Mouse (Mus musculus) limb, embryonic 10.5 days (tissue): ENCODE data around the gene Eea1. TPM values are rescaled to one million over a fixed set of nuclear protein-coding genes. Genes with fewer than 3 reads are reported as not detected.

Experiments
- DNase-seq: peaks from one replicate; pipeline ENCODE4 v3.0.0-alpha.2; 2017; ENCODE audit warnings: low spot score
- H3K27ac ChIP-seq: fragments of 300-500 bp; sonication (generic); 2 replicates; pipeline ENCODE4 v1.5.1; 2016; ENCODE audit warnings: mild to moderate bottlenecking
- H3K27me3 ChIP-seq: fragments of 300-500 bp; sonication (generic); 2 replicates; pipeline ENCODE4 v1.6.1; 2016; ENCODE audit warnings: low read depth, mild to moderate bottlenecking; ENCODE audit not compliant: poor library complexity, severe bottlenecking
- H3K36me3 ChIP-seq: fragments of 300-500 bp; sonication (generic); 2 replicates; pipeline ENCODE4 v1.6.1; 2016; ENCODE audit warnings: mild to moderate bottlenecking, moderate library complexity
- H3K4me1 ChIP-seq: fragments of 300-500 bp; sonication (generic); 2 replicates; pipeline ENCODE4 v1.6.1; 2016
- H3K4me3 ChIP-seq: fragments of 300-500 bp; sonication (generic); 2 replicates; pipeline ENCODE4 v1.5.1; 2016; ENCODE audit warnings: mild to moderate bottlenecking, moderate library complexity
- H3K9me3 ChIP-seq: fragments of 300-500 bp; sonication (generic); replicated peaks from 2 replicates; pipeline ENCODE4 v1.6.1; 2016; ENCODE audit warnings: mild to moderate bottlenecking
- WGBS: fragments of 180-500 bp; shearing (Covaris S2); methylation state at CpG from one replicate; pipeline ENCODE4 v1.1.7; 2016; 5-methylcytosine and 5-hydroxymethylcytosine counted together
- polyA plus RNA-seq: library from polyadenylated mRNA; unstranded; fragments of >200 nt; fragmentation: Nextera tagmentation; extraction: Ambion mirVana; gene quantifications from 2 replicates; pipeline ENCODE4 v1.2.1, GENCODE M21; 2016

Eea1 gene
- polyA plus RNA-seq, 1 experiment from 2014 or later: 6.1 TPM

DNA sequence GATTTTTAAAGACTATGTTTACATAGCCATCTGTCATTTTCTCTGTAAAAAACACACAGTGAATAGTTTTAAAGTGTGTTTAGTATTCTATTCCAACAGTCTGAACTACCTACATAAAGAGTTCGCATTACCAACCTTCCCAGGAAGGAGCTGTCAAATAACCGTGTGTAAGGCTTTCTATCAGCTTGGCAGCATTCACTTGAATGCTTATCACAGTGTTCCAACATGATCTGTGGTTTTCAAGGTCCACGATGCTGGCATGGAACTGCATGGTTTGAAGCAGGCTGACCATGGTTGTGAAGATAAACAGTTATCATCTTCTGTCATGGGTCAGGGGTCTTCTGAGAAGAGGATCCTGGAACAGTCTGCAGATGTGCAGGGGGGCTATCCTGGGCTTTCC lies 141.8 kb downstream of the Eea1 start:
- 87% methylated on average over 3 of the region's 3 CpGs for WGBS
- no peaks in the 10 kb centered on the region for H3K9me3 ChIP-seq
- no peak overlapping the region for H3K27ac ChIP-seq
- no peaks in the 10 kb centered on the region for H3K4me1 ChIP-seq
- H3K4me3 ChIP-seq: no peak overlapping the region
- no peak for DNase-seq
- no peaks in the 10 kb centered on the region for H3K27me3 ChIP-seq
- H3K36me3 ChIP-seq: no peaks in the 10 kb centered on the region

DNA sequence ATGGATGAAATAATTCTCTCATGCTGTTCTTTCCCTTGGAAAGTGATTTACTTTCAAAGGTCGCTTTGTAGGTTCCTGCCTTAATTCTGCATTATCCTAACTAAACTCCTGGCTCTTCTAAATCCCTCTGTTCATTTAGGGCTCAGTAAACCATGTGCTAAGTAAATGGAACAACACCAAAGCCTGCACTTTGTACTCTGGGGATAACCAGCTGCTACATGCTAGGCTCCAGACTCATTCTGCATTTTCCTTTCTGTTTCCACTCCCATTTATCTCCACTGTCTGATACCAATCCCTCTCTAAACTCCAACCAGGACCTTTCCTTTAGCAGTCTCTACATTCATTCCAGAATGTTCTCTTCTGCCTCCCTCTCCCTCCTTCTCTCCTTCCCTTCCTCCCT lies 149.3 kb downstream of the Eea1 start:
- no peaks in the 10 kb centered on the region for H3K27me3 ChIP-seq
- WGBS: 78% methylated on average over 1 of the region's 1 CpGs
- no peaks in the 10 kb centered on the region for H3K9me3 ChIP-seq
- H3K36me3 ChIP-seq: no peaks in the 10 kb centered on the region
- no peak overlapping the region for H3K27ac ChIP-seq
- H3K4me1 ChIP-seq: no peaks in the 10 kb centered on the region
- no peak overlapping the region for H3K4me3 ChIP-seq
- DNase-seq: no peak

DNA sequence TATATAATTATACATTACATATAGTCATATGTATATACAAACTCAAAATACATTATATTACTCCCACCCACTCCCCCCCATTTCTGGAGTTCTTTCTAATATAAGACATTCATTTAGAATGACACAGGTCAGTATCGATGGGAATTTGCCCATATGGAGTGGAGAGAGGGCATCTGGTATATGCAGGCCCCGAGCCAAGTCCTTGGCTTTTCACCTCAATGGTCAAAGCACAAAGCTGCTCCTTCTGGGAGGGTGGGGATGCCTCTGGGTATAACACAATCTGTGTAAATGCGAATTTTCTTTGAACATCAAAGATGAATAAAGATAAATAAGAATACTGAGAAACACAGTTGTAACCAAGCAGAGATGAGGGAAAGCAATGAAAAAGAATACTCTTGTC lies 149.9 kb downstream of the Eea1 start:
- Histone ChIP-seq H3K27me3 (no peaks in the 10 kb centered on the region), H3K36me3 (no peaks in the 10 kb centered on the region), H3K4me1 (no peaks in the 10 kb centered on the region), H3K27ac (no peak overlapping the region), H3K9me3 (no peaks in the 10 kb centered on the region), H3K4me3 (no peak overlapping the region)
- no peak for DNase-seq
- 88% methylated on average over 3 of the region's 3 CpGs for WGBS

DNA sequence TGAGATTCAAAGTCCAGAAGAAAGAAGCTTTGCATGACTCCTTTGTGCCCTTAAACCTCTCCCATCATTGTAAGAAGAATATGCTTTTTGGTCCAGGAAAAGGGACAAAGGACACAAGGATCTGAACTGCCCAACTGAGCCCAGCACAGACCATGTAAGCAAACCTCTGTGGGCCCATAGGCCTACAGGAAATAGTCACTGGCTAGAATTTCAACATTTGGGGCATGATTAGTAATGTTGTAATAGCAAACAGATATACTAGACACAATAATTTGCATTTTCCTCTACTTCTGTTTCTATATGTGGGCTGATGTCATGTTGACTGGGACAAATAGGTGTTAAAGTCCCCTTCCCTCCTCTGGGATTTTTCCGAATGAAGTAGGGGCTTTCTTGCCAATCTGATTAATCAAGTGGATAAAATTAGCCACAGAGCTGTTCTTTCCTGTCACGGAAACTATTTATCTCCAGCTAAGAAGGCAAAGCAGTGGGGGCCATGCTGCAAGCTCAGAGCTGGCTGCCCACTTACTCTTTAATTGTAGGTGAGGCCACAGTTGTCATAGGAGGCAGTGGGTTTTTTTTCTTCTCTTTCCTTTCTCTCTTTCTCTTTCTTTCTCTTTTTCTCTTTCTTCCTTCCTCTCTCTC lies 153.6 kb downstream of the Eea1 start:
- Histone ChIP-seq H3K27me3 (no peaks in the 10 kb centered on the region), H3K4me3 (no peak overlapping the region), H3K9me3 (no peaks in the 10 kb centered on the region), H3K36me3 (no peaks in the 10 kb centered on the region), H3K4me1 (no peaks in the 10 kb centered on the region), H3K27ac (no peak overlapping the region)
- WGBS: 76% methylated on average over 2 of the region's 2 CpGs
- DNase-seq: no peak

DNA sequence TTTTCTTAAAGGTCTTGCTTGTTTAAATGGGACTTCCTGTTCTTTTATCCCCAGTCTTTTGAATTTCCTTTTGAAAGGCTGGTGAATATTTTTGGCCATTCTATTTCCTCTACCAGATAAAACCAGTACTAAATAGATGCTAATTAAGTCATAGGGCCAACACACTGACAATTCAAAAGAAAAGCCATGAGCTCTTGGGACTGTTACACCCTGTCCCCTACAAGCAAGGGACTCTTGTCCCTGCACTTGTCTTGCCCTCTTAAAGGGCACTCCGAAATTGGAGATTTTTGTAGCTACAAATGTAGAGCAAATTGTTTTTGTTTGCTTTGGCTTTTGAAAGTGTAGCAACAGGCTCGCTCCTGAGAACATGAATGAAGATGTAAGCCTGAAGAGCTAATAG lies 154.1 kb downstream of the Eea1 start:
- Histone ChIP-seq H3K9me3 (no peaks in the 10 kb centered on the region), H3K4me1 (no peaks in the 10 kb centered on the region), H3K4me3 (no peak overlapping the region), H3K27me3 (no peaks in the 10 kb centered on the region), H3K27ac (no peak overlapping the region), H3K36me3 (no peaks in the 10 kb centered on the region)
- DNase-seq: no peak
- WGBS: 87% methylated on average over 2 of the region's 2 CpGs

Other genes with a start within 250 kb of the Eea1 start
- gene Gm33543, start 97.7 kb upstream of the Eea1 start, polyA plus RNA-seq: 0.10 TPM in 1 of 2 replicates, not detected in the other
- not detected in 2 replicates for gene Gm5426, start 196.0 kb downstream of the Eea1 start, polyA plus RNA-seq